Mouse (Mus musculus) ES-E14 (cell line): Measurements from ENCODE around the gene Itm2a. TPM values are rescaled to one million over a fixed set of nuclear protein-coding genes. Genes with fewer than 3 reads are reported as not detected.

Source experiments
- DNase-seq: peaks from one replicate; pipeline ENCODE4 v3.0.0-alpha.2; 2013; ENCODE audit warnings: low read depth, low spot score
- H3K27ac ChIP-seq: 2 replicates; pipeline ENCODE4 v1.5.1; 2012; ENCODE audit warnings: low read depth, mild to moderate bottlenecking, low read length, moderate library complexity, mixed read lengths; ENCODE audit not compliant: poor library complexity, insufficient read depth, severe bottlenecking
- H3K36me3 ChIP-seq: 2 replicates; pipeline ENCODE4 v1.6.1; 2012; ENCODE audit warnings: mild to moderate bottlenecking, low read length, moderate library complexity, mixed read lengths; ENCODE audit not compliant: control insufficient read depth, poor library complexity, insufficient read depth, severe bottlenecking
- H3K4me1 ChIP-seq, 2 experiments: fragments of 150-350 bp in 1 of 2; sonication (generic) in 1 of 2; 2 replicates each; pipeline ENCODE4 v1.6.1; 2012; ENCODE audit warnings: low read length in 2 of 2, mild to moderate bottlenecking in 1 of 2, mixed read lengths in 1 of 2; ENCODE audit not compliant: control insufficient read depth in 2 of 2, insufficient read depth in 2 of 2, poor library complexity in 1 of 2
- H3K4me3 ChIP-seq, 2 experiments: fragments of 150-350 bp in 1 of 2; sonication (generic) in 1 of 2; 2 replicates each; pipeline ENCODE4 v1.5.1; 2012; ENCODE audit warnings: low read length in 2 of 2, low read depth in 1 of 2, mild to moderate bottlenecking in 1 of 2, mixed read lengths in 1 of 2; ENCODE audit not compliant: insufficient read depth in 1 of 2, poor library complexity in 1 of 2, severe bottlenecking in 1 of 2
- H3K9ac ChIP-seq: 2 replicates; pipeline ENCODE4 v1.6.1; 2012; ENCODE audit warnings: low read depth, mild to moderate bottlenecking, low read length, mixed read lengths; ENCODE audit not compliant: poor library complexity, insufficient read depth, severe bottlenecking
- H3K9me3 ChIP-seq: fragments of 150-350 bp; sonication (generic); 2 replicates; pipeline ENCODE4 v1.6.1; 2012; ENCODE audit warnings: low read depth, mild to moderate bottlenecking, low read length; ENCODE audit not compliant: control insufficient read depth, insufficient read depth
- CHD2 ChIP-seq: IDR thresholded peaks from 2 replicates; pipeline ENCODE4 v1.6.1; 2014; ENCODE audit warnings: mild to moderate bottlenecking, low read depth, low read length, inconsistent platforms
- HCFC1 ChIP-seq: IDR thresholded peaks from 2 replicates; pipeline ENCODE4 v1.6.1; 2012; ENCODE audit warnings: low read length, inconsistent platforms, borderline replicate concordance; ENCODE audit not compliant: insufficient read depth
- MAFK ChIP-seq: IDR thresholded peaks from 2 replicates; pipeline ENCODE4 v1.6.1; 2014; ENCODE audit warnings: mild to moderate bottlenecking, low read depth, low read length, inconsistent platforms; ENCODE audit not compliant: insufficient read depth
- ZC3H11A ChIP-seq: IDR thresholded peaks from 2 replicates; pipeline ENCODE4 v1.6.1; 2012; ENCODE audit warnings: low read depth, mild to moderate bottlenecking, inconsistent platforms, low read length, borderline replicate concordance
- ZNF384 ChIP-seq: IDR thresholded peaks from 2 replicates; pipeline ENCODE4 v1.6.1; 2012; ENCODE audit warnings: low read depth, low read length, inconsistent platforms
- in situ Hi-C, 2 experiments: fragments of 600-800 bp; cut with MboI; formaldehyde crosslinking; loops; one replicate each; pipeline ENCODE4 v1.15.1; 2025; ENCODE audit warnings: low sequenced_read_pairs in 2 of 2, inconsistent platforms in 1 of 2; ENCODE audit not compliant: unreplicated experiment in 2 of 2
- total RNA-seq: library from RNA; depleted of rRNA; stranded (reverse); fragments of 300-350 nt; gene quantifications from 2 replicates; pipeline ENCODE4 v1.2.3, GENCODE M21; 2012; rRNA removed

The Itm2a gene
- total RNA-seq = 22.5 and 30.7 TPM in 2 replicates

- Histone ChIP-seq H3K9ac (0 out of 2 replicates have a peak within 1 kb of the TSS, but pooled peaks have one; percentile 54), H3K9me3 (no peaks in the 10 kb centered on the region), H3K27ac (no peak within 1 kb of the TSS), H3K36me3 (no peaks in the 10 kb centered on the region), H3K4me1 (no peaks in the 10 kb centered on the region), H3K4me3 (peak within 1 kb of the TSS; percentile 62 to 67)
- in situ Hi-C loops = no loop called here
- no peak for TF ChIP-seq CHD2
- no peak for TF ChIP-seq ZNF384
- TF ChIP-seq MAFK = no peak
- no peak for TF ChIP-seq ZC3H11A
- TF ChIP-seq HCFC1 = no peak
- DNase-seq = peak; percentile 40
These were observed at the start of gene Itm2a for GRCm38 (mm10) chrX:107402915-107403912. TSS of gene Itm2a (minus strand) at chrX:107403376.

DNA sequence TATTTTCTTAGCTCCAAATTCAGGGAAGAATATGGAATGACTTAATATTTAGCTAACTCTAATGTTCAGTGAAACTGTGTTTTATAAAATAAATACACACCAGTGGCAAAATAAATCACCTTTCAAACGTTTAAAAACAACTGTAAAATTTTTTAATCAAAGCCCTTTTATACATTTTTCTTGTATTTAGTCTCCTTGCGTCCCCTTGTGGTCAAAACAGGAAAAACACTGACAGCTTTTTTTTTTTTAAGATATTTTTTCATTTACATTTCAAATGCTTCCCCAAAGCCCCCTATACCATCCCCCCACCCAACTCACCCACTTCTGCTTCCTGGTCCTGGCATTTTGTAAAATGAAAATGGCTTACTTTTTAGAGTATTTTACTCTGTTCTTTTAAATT lies 32.7 kb upstream of the Itm2a start:
- H3K9ac ChIP-seq = no peak overlapping the region
- no peak for DNase-seq
- no peaks in the 10 kb centered on the region for H3K9me3 ChIP-seq
- H3K4me1 ChIP-seq = no peaks in the 10 kb centered on the region
- H3K4me3 ChIP-seq = no peak overlapping the region
- no peaks in the 10 kb centered on the region for H3K36me3 ChIP-seq
- TF ChIP-seq ZC3H11A (0 out of 2 replicates have a peak, but pooled peaks have one; percentile 13), CHD2 (no peak), ZNF384 (peak; percentile 88)
- no peak overlapping the region for H3K27ac ChIP-seq
- in situ Hi-C loops = loop anchor here in 1 of 2 experiments (25.0 kb wide), 1 partner anchor 199 kb away; no protein-coding TSS in a partner anchor

GRCm38 (mm10) chrX:107421304-107421703 lies 18.1 kb upstream of the Itm2a start:
- DNase-seq = no peak
- Histone ChIP-seq H3K9me3 (no peaks in the 10 kb centered on the region), H3K9ac (no peak overlapping the region), H3K36me3 (no peaks in the 10 kb centered on the region), H3K4me1 (no peaks in the 10 kb centered on the region), H3K4me3 (no peak overlapping the region), H3K27ac (no peak overlapping the region)
- TF ChIP-seq MAFK = no peak
- TF ChIP-seq ZNF384 = no peak
- no peak for TF ChIP-seq CHD2
- no peak for TF ChIP-seq HCFC1
- no peak for TF ChIP-seq ZC3H11A
- in situ Hi-C loops = no loop called here

DNA sequence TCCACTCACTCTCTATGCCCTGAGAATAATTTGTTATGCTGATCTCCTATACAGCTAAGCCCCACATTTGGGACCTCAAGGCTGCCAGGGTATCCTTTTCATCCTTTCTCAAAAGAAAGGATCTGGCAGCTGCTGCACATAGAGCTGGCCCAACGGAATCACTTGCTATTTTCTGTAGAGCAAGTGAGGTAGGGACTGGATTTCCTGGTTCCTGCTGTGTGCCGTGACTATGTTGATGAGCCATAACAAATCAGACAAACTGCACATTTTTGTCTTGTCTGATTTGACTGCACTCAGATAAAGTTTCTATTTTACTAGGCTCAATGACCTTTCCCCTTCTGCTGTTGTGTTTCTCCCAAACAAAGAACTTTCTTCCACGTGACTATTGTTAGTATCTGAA lies 14.2 kb upstream of the Itm2a start:
- H3K9me3 ChIP-seq = no peaks in the 10 kb centered on the region
- H3K4me1 ChIP-seq = no peaks in the 10 kb centered on the region
- TF ChIP-seq HCFC1 (no peak), MAFK (no peak), ZNF384 (no peak), CHD2 (no peak), ZC3H11A (no peak)
- H3K9ac ChIP-seq = no peak overlapping the region
- in situ Hi-C loops = no loop called here
- no peaks in the 10 kb centered on the region for H3K36me3 ChIP-seq
- no peak for DNase-seq
- no peak overlapping the region for H3K27ac ChIP-seq
- no peak overlapping the region for H3K4me3 ChIP-seq
